Mouse (Mus musculus) Muller cell, postnatal 12 days (primary cell): ENCODE measurements around the gene Clspn.

Source experiments
- DNase-seq: peaks from one replicate; pipeline ENCODE4 v3.0.0-alpha.2; 2015; ENCODE audit errors: inconsistent ontology term

Gene Clspn

DNA sequence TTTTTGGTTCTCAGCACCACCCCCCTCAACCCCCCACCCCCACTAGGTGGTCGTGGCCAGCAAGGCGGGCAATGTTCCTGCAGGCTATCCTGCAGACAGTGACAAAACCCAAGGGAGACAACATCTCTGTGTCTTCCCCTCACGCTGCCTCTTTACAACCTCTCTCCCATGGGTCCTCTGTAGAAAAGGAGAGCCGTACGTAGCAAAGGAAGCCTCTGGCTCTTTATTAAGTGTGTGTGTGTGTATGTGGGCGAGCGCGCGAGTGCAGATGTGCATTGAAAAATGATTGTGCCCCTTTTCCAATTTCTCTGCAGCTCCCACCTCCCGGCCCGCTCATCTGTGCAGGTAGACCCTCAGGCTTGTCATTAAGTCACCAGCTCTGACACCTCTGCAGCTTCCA is 79.6 kb downstream of the Clspn start:
- DNase-seq = no peak

DNA sequence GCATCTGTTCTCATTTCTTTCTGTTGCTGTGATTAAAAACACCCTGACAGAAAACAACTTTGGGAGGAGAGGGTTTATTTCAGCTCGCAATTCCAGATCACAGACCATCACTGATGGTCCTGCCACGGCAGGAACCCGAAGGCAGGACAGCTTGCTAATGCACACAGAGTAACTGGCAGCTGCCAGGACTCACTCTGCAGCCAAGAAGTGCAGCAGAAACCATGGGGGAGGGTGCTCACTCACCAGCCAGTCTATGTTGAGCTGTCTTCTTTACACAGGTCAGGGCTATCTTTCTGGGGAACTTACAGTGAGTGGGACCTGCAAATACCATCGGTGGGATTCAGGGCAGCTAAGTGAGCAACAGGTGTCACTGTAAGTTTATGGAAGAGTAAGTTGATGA is 80.7 kb downstream of the Clspn start:
- no peak for DNase-seq

DNA sequence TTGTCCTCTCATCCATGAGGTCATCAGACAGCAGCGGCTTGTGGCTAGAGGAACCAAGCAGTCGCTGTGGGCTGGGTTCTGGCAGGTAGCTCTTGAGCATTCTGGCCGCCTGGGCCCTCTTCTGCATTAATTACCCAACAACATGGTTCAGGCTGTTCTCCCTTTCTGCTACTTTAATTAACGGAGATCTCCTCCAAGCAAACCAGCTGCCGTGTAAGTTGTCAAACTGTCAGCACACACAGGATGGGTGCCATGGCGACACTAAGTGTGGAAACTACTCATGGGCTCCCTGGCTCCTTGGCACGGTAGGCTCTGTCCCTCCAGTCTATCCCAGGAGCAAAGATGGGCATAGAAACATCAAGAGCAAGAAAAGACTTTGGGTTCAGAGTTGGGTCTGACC is 82.6 kb downstream of the Clspn start:
- DNase-seq = no peak

DNA sequence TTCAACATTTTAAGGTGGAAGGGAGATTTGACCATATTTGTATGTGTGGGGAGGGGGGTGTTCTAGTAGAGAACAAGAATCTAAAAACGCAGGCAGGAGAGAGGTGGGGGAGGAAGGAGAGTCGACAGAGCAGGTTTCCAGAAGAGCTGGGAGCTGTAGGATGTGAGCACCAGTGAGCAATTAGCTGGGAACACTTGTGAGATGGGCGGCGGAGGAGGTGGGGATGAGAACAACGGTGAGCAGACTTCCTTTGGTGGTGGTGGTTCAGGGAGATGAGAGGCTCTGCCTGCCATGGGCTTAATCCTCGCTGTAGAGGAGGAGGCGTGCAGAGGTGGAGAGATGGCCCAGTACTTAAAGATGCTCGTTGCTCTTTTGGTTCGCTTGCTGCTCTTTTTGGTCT is 85.2 kb downstream of the Clspn start:
- no peak for DNase-seq
